Mouse (Mus musculus): ENCODE data around the gene Tmem131l.

- no peak for TF ChIP-seq POLR2A (IDR thresholded peaks at IDR 0.05; ENCODE audit: low read depth, low read length)
- no peak for TF ChIP-seq CTCF (IDR thresholded peaks at IDR 0.05; ENCODE audit: extremely low read depth, insufficient read length, insufficient replicate concordance, low read depth, low read length)
These were observed 46.9 kb upstream of the Tmem131l start for GRCm38 (mm10) chr3:84086921-84087320.
